Mouse (Mus musculus): ENCODE data around the gene Aplnr.

- TF ChIP-seq CTCF (IDR thresholded peaks at IDR 0.05; ENCODE audit: extremely low read depth, insufficient read depth, low read length) = no peak
- no peak for TF ChIP-seq POLR2A (IDR thresholded peaks at IDR 0.05; ENCODE audit: extremely low read depth, insufficient read depth, low read length)
Measured at GRCm38 (mm10) chr2:85110288-85110875, 25.6 kb upstream of the Aplnr start.
